Mouse (Mus musculus) CH12.LX (cell line): ENCODE results near the gene Ctps.

Source experiments
- BHLHE40 ChIP-seq: IDR thresholded peaks from 2 replicates; pipeline ENCODE4 v1.6.1; 2011; ENCODE audit warnings: mild to moderate bottlenecking, low read depth, low read length, improper control_type of control experiment
- CTCF ChIP-seq, 2 experiments: IDR thresholded peaks in 1 of 2; conservative IDR thresholded peaks in 1 of 2; 2 replicates each; pipeline ENCODE4 v1.5.1; 2011 to 2012; ENCODE audit warnings: low read depth in 2 of 2, low read length in 2 of 2, improper control_type of control experiment in 1 of 2, inconsistent platforms in 1 of 2, mild to moderate bottlenecking in 1 of 2, moderate library complexity in 1 of 2
- MEF2A ChIP-seq: IDR thresholded peaks from 2 replicates; pipeline ENCODE4 v1.6.1; 2014; ENCODE audit warnings: low read depth, mild to moderate bottlenecking, inconsistent platforms, low read length, improper control_type of control experiment, borderline replicate concordance
- RCOR1 ChIP-seq: conservative IDR thresholded peaks from 2 replicates; pipeline ENCODE4 v1.6.1; 2012; ENCODE audit warnings: low read depth, mild to moderate bottlenecking, inconsistent platforms, low read length, improper control_type of control experiment
- UBTF ChIP-seq: IDR thresholded peaks from 2 replicates; pipeline ENCODE4 v1.6.1; 2012; ENCODE audit warnings: low read depth, mild to moderate bottlenecking, inconsistent platforms, low read length, improper control_type of control experiment, moderate library complexity

GRCm38 (mm10) chr4:120511203-120511602 is 58.9 kb downstream of the Ctps start:
- TF ChIP-seq CTCF (conservative IDR thresholded peaks at IDR 0.05 in 1 of 2, IDR thresholded peaks at IDR 0.05 in 1 of 2; ENCODE audit: low read depth in 2 of 2, low read length in 2 of 2) = no peak
- no peak for TF ChIP-seq RCOR1
- no peak for TF ChIP-seq UBTF
- no peak for TF ChIP-seq BHLHE40
- TF ChIP-seq MEF2A = no peak
